Mouse (Mus musculus) liver, embryonic 13.5 days (tissue): ENCODE measurements around the gene Gm16867. TPM values are rescaled to one million over a fixed set of nuclear protein-coding genes. Genes with fewer than 3 reads are reported as not detected.
"Not testable (repeated sequence)": the region's sequence is repeated elsewhere in the genome, so short reads cannot be mapped to it uniquely, and the experiment has no call there.

Experiments
- ATAC-seq: fragments of 200-750 bp; cut with Nextera tagmentation; 2 replicates; pipeline ENCODE4 v1.8.0; 2017; ENCODE audit warnings: low read depth, mild to moderate bottlenecking, moderate number of reproducible peaks, moderate library complexity
- DNase-seq: peaks from one replicate; pipeline ENCODE4 v3.0.0; 2022
- H3K27ac ChIP-seq: fragments of 300-500 bp; sonication (generic); 2 replicates; pipeline ENCODE4 v1.5.1; 2015; ENCODE audit warnings: moderate library complexity, mild to moderate bottlenecking, inconsistent platforms
- H3K27me3 ChIP-seq: fragments of 300-500 bp; sonication (generic); 2 replicates; pipeline ENCODE4 v1.6.1; 2015; ENCODE audit warnings: mild to moderate bottlenecking, inconsistent platforms
- H3K36me3 ChIP-seq: fragments of 300-500 bp; sonication (generic); 2 replicates; pipeline ENCODE4 v1.6.1; 2015; ENCODE audit warnings: mild to moderate bottlenecking, inconsistent platforms
- H3K4me1 ChIP-seq: fragments of 300-500 bp; sonication (generic); replicated peaks from 2 replicates; pipeline ENCODE4 v1.6.1; 2015; ENCODE audit warnings: inconsistent platforms
- H3K4me2 ChIP-seq: fragments of 300-500 bp; sonication (generic); 2 replicates; pipeline ENCODE4 v1.6.1; 2015; ENCODE audit warnings: inconsistent platforms, mild to moderate bottlenecking, moderate library complexity
- H3K4me3 ChIP-seq: fragments of 300-500 bp; sonication (generic); replicated peaks from 2 replicates; pipeline ENCODE4 v1.5.1; 2015; ENCODE audit warnings: mild to moderate bottlenecking, inconsistent platforms
- H3K9ac ChIP-seq: fragments of 300-500 bp; sonication (generic); 2 replicates; pipeline ENCODE4 v1.6.1; 2015; ENCODE audit warnings: mild to moderate bottlenecking, inconsistent platforms
- H3K9me3 ChIP-seq: fragments of 300-500 bp; sonication (generic); replicated peaks from 2 replicates; pipeline ENCODE4 v1.6.1; 2016; ENCODE audit warnings: inconsistent platforms
- WGBS: fragments of 180-500 bp; shearing (Covaris S2); methylation state at CpG from one replicate; pipeline ENCODE4 v1.1.7; 2015; ENCODE audit not compliant: insufficient replicate concordance; 5-methylcytosine and 5-hydroxymethylcytosine counted together
- polyA plus RNA-seq: library from polyadenylated mRNA; unstranded; fragments of >200 nt; fragmentation: Nextera tagmentation; extraction: Ambion mirVana; gene quantifications from 2 replicates; pipeline ENCODE4 v1.2.1, GENCODE M21; 2015

Gene Gm16867
- polyA plus RNA-seq, 1 experiment from 2014 or later, result not detected

DNA sequence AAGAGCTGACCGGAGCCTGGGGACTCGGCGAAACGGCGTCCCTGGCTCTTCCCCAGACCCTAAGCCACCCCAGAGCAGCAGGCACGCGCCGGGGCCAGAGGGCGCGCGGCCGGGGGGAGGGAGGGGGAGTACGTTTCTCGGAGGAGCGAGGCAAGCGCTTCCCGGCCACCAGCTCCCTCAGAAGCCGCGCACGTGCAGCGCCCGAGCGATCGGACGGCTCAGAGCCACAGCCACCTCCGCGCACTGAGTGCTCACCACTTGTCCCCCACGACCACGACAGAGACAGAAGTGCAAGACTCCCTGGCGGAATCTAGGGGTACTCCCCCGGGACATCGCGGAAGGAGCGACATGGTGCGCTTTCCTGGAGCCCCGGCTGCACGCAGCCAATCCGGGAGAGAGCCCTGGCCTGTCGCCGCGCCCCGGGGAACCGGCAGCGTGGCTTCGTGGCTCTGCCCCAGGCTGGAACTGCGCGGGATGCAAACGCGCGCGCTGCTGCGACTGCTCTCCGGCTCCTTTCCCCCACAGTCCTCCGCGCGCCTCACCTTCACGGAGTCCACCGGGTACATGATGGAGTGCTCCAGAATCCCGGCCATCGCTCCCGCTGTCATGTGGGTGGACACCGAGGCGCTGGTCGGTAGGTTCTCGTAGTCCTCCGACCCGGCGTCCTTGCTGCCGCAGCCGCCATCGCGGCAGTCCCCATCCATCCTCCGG, 567 bp downstream of the Gm16867 start:
- not testable (repeated sequence) for H3K4me1 ChIP-seq, H3K27me3 ChIP-seq, ATAC-seq, H3K9me3 ChIP-seq, H3K36me3 ChIP-seq, H3K27ac ChIP-seq, H3K4me3 ChIP-seq, H3K4me2 ChIP-seq, DNase-seq, H3K9ac ChIP-seq
- WGBS, result no CpG with 5 or more reads among the region's 73 CpGs

DNA sequence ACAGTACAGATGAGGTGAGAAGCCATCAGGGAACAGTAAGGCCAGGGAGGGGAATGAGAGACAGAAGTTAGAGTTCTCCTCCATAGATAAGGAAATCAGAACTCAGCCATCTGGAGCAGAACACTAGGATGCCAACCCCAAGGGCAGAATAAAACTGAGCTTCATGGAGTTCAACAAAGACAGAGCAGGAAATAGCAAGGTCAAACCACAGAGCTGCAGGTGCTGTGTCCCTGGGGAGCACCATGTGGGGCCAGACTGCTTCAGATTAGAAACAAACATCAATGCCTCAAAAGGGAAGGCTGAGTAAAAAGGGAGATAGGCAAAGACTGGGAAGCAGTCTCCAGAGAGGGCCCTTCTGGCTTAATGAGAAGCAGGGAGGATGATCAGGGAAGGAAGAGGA, 6.9 kb downstream of the Gm16867 start:
- not testable (repeated sequence) for H3K4me2 ChIP-seq, H3K36me3 ChIP-seq, H3K4me3 ChIP-seq, H3K27me3 ChIP-seq, DNase-seq, H3K27ac ChIP-seq, H3K9ac ChIP-seq, H3K9me3 ChIP-seq, H3K4me1 ChIP-seq
- ATAC-seq, result peak; percentile 13; the same call in 1 of the 2 replicates

GRCm38 (mm10) chr14:69494946-69495345, 8.2 kb downstream of the Gm16867 start:
- DNase-seq, H3K4me3 ChIP-seq, H3K4me1 ChIP-seq, H3K9ac ChIP-seq, H3K36me3 ChIP-seq, H3K27me3 ChIP-seq, H3K27ac ChIP-seq, H3K4me2 ChIP-seq, H3K9me3 ChIP-seq: not testable (repeated sequence)
- no CpG with 5 or more reads among the region's 2 CpGs for WGBS
- peak; percentile 70 for ATAC-seq

DNA sequence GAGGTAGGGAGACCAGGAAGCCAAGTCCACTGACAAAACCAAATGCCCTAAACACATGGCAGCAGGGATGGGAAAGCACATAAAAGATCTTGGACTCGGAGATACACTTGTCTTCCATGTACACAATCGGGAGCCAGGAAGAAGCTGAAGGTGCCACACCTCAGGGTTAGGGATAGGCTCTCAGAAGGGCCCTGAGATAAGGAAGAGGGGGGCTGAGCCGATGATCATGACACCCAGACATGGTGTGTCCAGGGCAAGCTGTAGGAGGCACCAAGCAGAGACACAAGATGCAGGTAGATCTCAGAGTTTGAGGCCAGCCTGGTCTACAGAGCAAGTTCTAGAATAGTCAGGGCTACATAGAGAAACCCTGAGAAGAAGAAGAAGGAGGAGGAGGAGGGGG, 8.6 kb downstream of the Gm16867 start:
- not testable (repeated sequence) for H3K27me3 ChIP-seq, H3K4me1 ChIP-seq, H3K36me3 ChIP-seq, H3K4me3 ChIP-seq, H3K4me2 ChIP-seq, DNase-seq, H3K9me3 ChIP-seq, H3K9ac ChIP-seq, H3K27ac ChIP-seq
- ATAC-seq, result peak; percentile 87
- WGBS, result no CpG with 5 or more reads among the region's 3 CpGs

GRCm38 (mm10) chr14:69488001-69488400, 15.2 kb downstream of the Gm16867 start:
- H3K4me2 ChIP-seq, H3K36me3 ChIP-seq, DNase-seq, H3K27me3 ChIP-seq, H3K4me1 ChIP-seq, H3K9me3 ChIP-seq, H3K4me3 ChIP-seq, H3K9ac ChIP-seq, H3K27ac ChIP-seq: not testable (repeated sequence)
- no CpG with 5 or more reads among the region's 10 CpGs for WGBS
- ATAC-seq, result peak; percentile 19; the same call in 1 of the 2 replicates

GRCm38 (mm10) chr14:69485466-69486135, 17.6 kb downstream of the Gm16867 start:
- not testable (repeated sequence) for H3K9ac ChIP-seq
- WGBS, result no CpG with 5 or more reads among the region's 18 CpGs

DNA sequence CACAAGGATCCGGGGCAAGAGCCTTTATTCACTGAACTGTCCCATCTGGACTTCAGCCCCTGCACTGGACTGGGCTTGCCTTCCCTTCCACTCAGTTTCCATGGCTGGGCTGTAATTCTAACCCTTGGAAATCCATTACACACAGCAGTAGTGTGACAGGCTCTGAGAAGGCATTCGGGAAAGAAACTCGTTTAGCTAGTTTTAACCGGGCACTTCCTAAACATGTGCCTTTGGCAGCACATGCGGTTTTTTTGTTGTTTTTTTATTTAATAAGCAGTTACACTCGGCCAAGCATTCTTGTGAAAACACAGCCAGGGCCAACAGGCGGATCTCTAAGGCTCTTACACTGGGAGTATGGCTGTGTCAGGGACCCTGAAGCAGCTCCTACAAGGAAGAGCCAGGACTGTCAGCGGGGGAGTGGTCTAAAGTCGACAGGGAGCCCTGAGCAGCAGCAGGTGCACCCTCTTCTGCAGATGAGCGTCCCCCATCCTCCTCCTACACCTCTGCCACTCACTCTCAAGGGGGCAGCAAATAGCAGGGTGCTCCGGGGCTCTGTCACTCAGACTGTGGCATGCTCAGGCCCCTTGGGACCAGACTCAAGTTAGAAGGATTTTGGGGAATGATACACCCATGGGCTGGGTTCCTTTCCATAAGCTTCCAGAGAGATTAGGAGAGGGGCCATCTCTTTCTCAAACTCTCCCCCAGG, 29.1 kb downstream of the Gm16867 start:
- not testable (repeated sequence) for H3K36me3 ChIP-seq, H3K9ac ChIP-seq, H3K9me3 ChIP-seq, H3K4me3 ChIP-seq, DNase-seq, H3K4me1 ChIP-seq, H3K27ac ChIP-seq, H3K27me3 ChIP-seq, H3K4me2 ChIP-seq
- peak; percentile 27; the same call in 1 of the 2 replicates for ATAC-seq
- WGBS, result no CpG with 5 or more reads among the region's 11 CpGs

More at GRCm38 (mm10) chr14:69485466-69486135, 17.6 kb downstream of the Gm16867 start:
- not testable (repeated sequence) for H3K27ac ChIP-seq, DNase-seq, H3K27me3 ChIP-seq, H3K4me1 ChIP-seq, H3K9me3 ChIP-seq, H3K4me2 ChIP-seq, H3K36me3 ChIP-seq, H3K4me3 ChIP-seq
- peak; percentile 73 for ATAC-seq

GRCm38 (mm10) chr14:69473322-69473721, 29.8 kb downstream of the Gm16867 start:
- not testable (repeated sequence) for ATAC-seq, H3K9ac ChIP-seq, DNase-seq, H3K27ac ChIP-seq, H3K27me3 ChIP-seq, H3K36me3 ChIP-seq, H3K4me1 ChIP-seq, H3K4me2 ChIP-seq, H3K4me3 ChIP-seq, H3K9me3 ChIP-seq
- no CpG with 5 or more reads among the region's 2 CpGs for WGBS

GRCm38 (mm10) chr14:69470122-69470708, 32.9 kb downstream of the Gm16867 start:
- not testable (repeated sequence) for H3K9me3 ChIP-seq, H3K36me3 ChIP-seq, H3K9ac ChIP-seq, DNase-seq, H3K27ac ChIP-seq, ATAC-seq, H3K4me3 ChIP-seq, H3K4me1 ChIP-seq, H3K4me2 ChIP-seq, H3K27me3 ChIP-seq
- no CpG with 5 or more reads among the region's 8 CpGs for WGBS

GRCm38 (mm10) chr14:69467612-69468366, 35.4 kb downstream of the Gm16867 start:
- H3K4me1 ChIP-seq, H3K36me3 ChIP-seq, H3K27me3 ChIP-seq, H3K9me3 ChIP-seq, H3K4me3 ChIP-seq, DNase-seq, H3K27ac ChIP-seq, H3K4me2 ChIP-seq, ATAC-seq, H3K9ac ChIP-seq: not testable (repeated sequence)
- WGBS, result no CpG with 5 or more reads among the region's 17 CpGs

DNA sequence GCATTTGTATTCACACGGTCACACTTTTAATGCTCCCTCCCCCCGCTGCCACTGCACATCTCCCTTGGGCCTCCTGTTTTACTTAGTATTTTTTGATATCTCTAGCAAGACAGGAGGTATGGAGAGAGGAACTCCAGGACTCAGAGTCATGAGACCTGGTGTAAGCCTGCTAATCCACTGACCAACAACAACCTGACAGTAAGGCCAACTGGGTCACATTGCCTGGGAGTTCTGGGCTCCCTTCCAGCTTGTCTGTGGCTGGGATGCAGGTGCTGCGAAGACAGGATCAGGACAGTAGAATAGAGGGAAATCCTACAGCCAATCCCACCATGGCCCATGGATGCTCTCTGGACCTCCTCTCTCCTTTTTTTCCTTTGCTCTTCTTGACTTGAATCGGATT, 38.7 kb downstream of the Gm16867 start:
- H3K4me2 ChIP-seq, H3K4me1 ChIP-seq, H3K9ac ChIP-seq, H3K27me3 ChIP-seq, H3K36me3 ChIP-seq, ATAC-seq, H3K27ac ChIP-seq, H3K4me3 ChIP-seq, DNase-seq, H3K9me3 ChIP-seq: not testable (repeated sequence)
- no CpG with 5 or more reads among the region's 4 CpGs for WGBS
